Mouse (Mus musculus) kidney, embryonic 16.5 days (tissue): ENCODE results near the gene Snrnp35. TPM values are rescaled to one million over a fixed set of nuclear protein-coding genes. Genes with fewer than 3 reads are reported as not detected.
A peak's percentile ranks its signal among the peaks of the same experiment; 100 is the strongest.

Source experiments
- ATAC-seq: fragments of 200-750 bp; cut with Nextera tagmentation; 2 replicates; pipeline ENCODE4 v1.8.0; 2017; ENCODE audit warnings: moderate TSS enrichment; ENCODE audit not compliant: low FRiP score, low TSS enrichment
- H3K27ac ChIP-seq: fragments of 300-500 bp; sonication (generic); 2 replicates; pipeline ENCODE4 v1.5.1; 2014; ENCODE audit warnings: low read length
- H3K27me3 ChIP-seq: fragments of 300-500 bp; sonication (generic); 2 replicates; pipeline ENCODE4 v1.6.1; 2014; ENCODE audit warnings: low read length, control low read depth, mixed read lengths; ENCODE audit not compliant: insufficient read depth
- H3K36me3 ChIP-seq: fragments of 300-500 bp; sonication (generic); 2 replicates; pipeline ENCODE4 v1.6.1; 2014; ENCODE audit warnings: low read length, control low read depth, mixed read lengths; ENCODE audit not compliant: insufficient read depth
- H3K4me1 ChIP-seq: fragments of 300-500 bp; sonication (generic); 2 replicates; pipeline ENCODE4 v1.6.1; 2014; ENCODE audit warnings: low read length, control low read depth, mixed read lengths; ENCODE audit not compliant: insufficient read depth
- H3K4me2 ChIP-seq: fragments of 300-500 bp; sonication (generic); replicated peaks from 2 replicates; pipeline ENCODE4 v1.6.1; 2014; ENCODE audit warnings: low read depth, low read length
- H3K4me3 ChIP-seq: fragments of 300-500 bp; sonication (generic); 2 replicates; pipeline ENCODE4 v1.5.1; 2014; ENCODE audit warnings: mild to moderate bottlenecking, low read length
- H3K9ac ChIP-seq: fragments of 300-500 bp; sonication (generic); replicated peaks from 2 replicates; pipeline ENCODE4 v1.6.1; 2014; ENCODE audit warnings: low read length
- H3K9me3 ChIP-seq: fragments of 300-500 bp; sonication (generic); 2 replicates; pipeline ENCODE4 v1.6.1; 2016; ENCODE audit warnings: low read length, control low read depth
- WGBS: fragments of 180-500 bp; shearing (Covaris S2); extraction: QIAGEN DNeasy Blood & Tissue Kit; methylation state at CpG from one replicate; pipeline ENCODE4 v1.1.7; 2014; 5-methylcytosine and 5-hydroxymethylcytosine counted together
- polyA plus RNA-seq: library from polyadenylated mRNA; unstranded; fragments of >200 nt; fragmentation: Nextera tagmentation; extraction: Ambion mirVana; gene quantifications from 2 replicates; pipeline ENCODE4 v1.2.1, GENCODE M21; 2015

Gene Snrnp35
- polyA plus RNA-seq, 1 experiment from 2014 or later, result 29.4 TPM

DNA sequence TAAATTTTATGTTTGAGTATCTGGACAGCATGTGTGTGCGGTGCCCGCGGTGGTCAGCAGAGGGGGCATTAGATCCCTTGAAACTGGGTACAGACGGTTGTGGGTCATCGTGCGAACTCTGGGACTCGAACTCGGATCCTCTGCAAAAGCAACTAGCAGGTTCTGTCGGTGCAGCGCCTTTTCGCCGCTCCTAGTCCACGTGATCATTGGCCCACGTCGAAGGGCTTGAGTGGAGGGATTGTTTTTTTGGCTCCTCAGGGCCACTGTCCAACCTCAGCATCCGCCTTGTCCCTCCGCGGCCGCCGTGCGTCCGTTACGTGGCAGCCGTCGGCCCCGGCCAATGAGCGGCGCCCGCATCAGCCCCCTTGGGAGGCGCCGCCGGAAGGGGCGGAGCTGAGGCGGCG, 57.5 kb downstream of the Snrnp35 start, which contains the start of gene Tmed2:
TSS of gene Tmed2 (plus strand) at position 313 of the 404 bp plus-strand sequence.
- Histone ChIP-seq H3K4me1 (peaks cover 18% of the 10 kb centered on the region), H3K27ac (peak within 1 kb of the TSS; percentile 86)
- under 1% methylated on average over 35 of the region's 35 CpGs for WGBS

More for the DNA sequence above, 57.5 kb downstream of the Snrnp35 start, which contains the start of gene Tmed2:
- peaks cover 20% of the 10 kb centered on the region for H3K36me3 ChIP-seq
- H3K27me3 ChIP-seq, result no peaks in the 10 kb centered on the region
- ATAC-seq, result peak; percentile 96
- peak within 1 kb of the TSS; percentile 74 for H3K4me2 ChIP-seq
- H3K9ac ChIP-seq, result peak within 1 kb of the TSS; percentile 92
- peak within 1 kb of the TSS; percentile 96 for H3K4me3 ChIP-seq
- H3K9me3 ChIP-seq, result no peaks in the 10 kb centered on the region

Other genes starting within 250 kb of the Snrnp35 start
- 3.9 and 4.1 TPM in 2 replicates for gene Pitpnm2, start 233.4 kb upstream of the Snrnp35 start, polyA plus RNA-seq
- gene Mphosph9, start 155.2 kb upstream of the Snrnp35 start, polyA plus RNA-seq, result 10.8 and 13.8 TPM in 2 replicates
- gene 2810006K23Rik, start 155.0 kb upstream of the Snrnp35 start, polyA plus RNA-seq, result 18.5 and 20.4 TPM in 2 replicates
- 28.4 and 29.9 TPM in 2 replicates for gene Cdk2ap1, start 120.1 kb upstream of the Snrnp35 start, polyA plus RNA-seq
- gene Sbno1, start 57.1 kb upstream of the Snrnp35 start, polyA plus RNA-seq, result 72.7 and 94.8 TPM in 2 replicates
- 30.7 and 38.1 TPM in 2 replicates for gene Kmt5a, start 43.2 kb upstream of the Snrnp35 start, polyA plus RNA-seq
- 34.7 and 36.8 TPM in 2 replicates for gene Rilpl2, start 4.8 kb upstream of the Snrnp35 start, polyA plus RNA-seq
- gene Rilpl1, start 48.3 kb downstream of the Snrnp35 start, polyA plus RNA-seq, result 21.7 and 21.9 TPM in 2 replicates
- gene Tmed2, start 57.6 kb downstream of the Snrnp35 start, polyA plus RNA-seq, result 537 and 602 TPM in 2 replicates
- gene Ddx55, start 69.7 kb downstream of the Snrnp35 start, polyA plus RNA-seq, result 13.9 and 17.2 TPM in 2 replicates
- gene Eif2b1, start 96.0 kb downstream of the Snrnp35 start, polyA plus RNA-seq, result 73.4 and 76.1 TPM in 2 replicates
- gene Gtf2h3, start 96.0 kb downstream of the Snrnp35 start, polyA plus RNA-seq, result 67.9 and 73.8 TPM in 2 replicates
- gene Atp6v0a2, start 145.4 kb downstream of the Snrnp35 start, polyA plus RNA-seq, result 47.1 and 48.6 TPM in 2 replicates
- 0.12 and 0.15 TPM in 2 replicates for gene Dnah10, start 242.0 kb downstream of the Snrnp35 start, polyA plus RNA-seq